Comparison of ENCODE assay signal across 9 mouse cellular contexts in genomic region chr19:8725081-8725613, GRCm38 (mm10). TPM values are rescaled to one million over a fixed set of nuclear protein-coding genes. Genes with fewer than 3 reads are reported as not detected.
DNase-seq lines count a peak whose midpoint lies in the region; ATAC-seq and TF ChIP-seq lines count a peak whose summit lies in the region.
"Had no signal": no experiment of that assay in that cellular context is flagged by ENCODE, and none has a peak within 500 bp of the region (broad histone marks: within the 10 kb centered on the region; RNA-seq: fewer than 3 reads in every experiment).

No protein-coding gene starts in this region.

- no peak for TF ChIP-seq CTCF in MEL (IDR thresholded peaks at IDR 0.05 in 2 of 3, conservative IDR thresholded peaks at IDR 0.05 in 1 of 3; ENCODE audit: control insufficient read depth in 1 of 3, insufficient read depth in 1 of 3, low read depth in 2 of 3, low read length in 3 of 3, poor library complexity in 1 of 3, severe bottlenecking in 1 of 3)

- H3K36me3 ChIP-seq in heart, embryonic 10.5 days = peaks cover 31% of the 10 kb centered on the region
- H3K36me3 ChIP-seq in MEL (ENCODE audit: control insufficient read depth in 1 of 2, insufficient read depth in 2 of 2, low read length in 2 of 2) = peaks cover 12 to 22% of the 10 kb centered on the region in 2 experiments
- peaks cover 31% of the 10 kb centered on the region for H3K36me3 ChIP-seq in hindbrain, embryonic 14.5 days (replicated peaks; ENCODE audit: control insufficient read depth, insufficient read depth)
- peaks cover 22% of the 10 kb centered on the region for H3K36me3 ChIP-seq in midbrain, embryonic 12.5 days

- 0 out of 4 replicates have a peak, but pooled peaks of 1 of the 2 experiments have one; percentile 14 for TF ChIP-seq EP300 in MEL (IDR thresholded peaks at IDR 0.05; ENCODE audit: low read depth in 1 of 2, low read length in 2 of 2)

- TF ChIP-seq RAD21 in MEL (IDR thresholded peaks at IDR 0.05; ENCODE audit: low read depth, low read length) = no peak

- 64% methylated on average over 4 of the region's 4 CpGs for WGBS in heart, embryonic 10.5 days
- 51% methylated on average over 4 of the region's 4 CpGs for WGBS in hindbrain, embryonic 14.5 days
- WGBS in midbrain, embryonic 12.5 days = 61% methylated on average over 4 of the region's 4 CpGs

- peaks cover 11% of the 10 kb centered on the region for H3K4me1 ChIP-seq in heart, embryonic 10.5 days
- peaks cover 0 to 7% of the 10 kb centered on the region in 2 experiments; a peak in 1 of 4 replicates for H3K4me1 ChIP-seq in MEL (ENCODE audit: control insufficient read depth in 1 of 2, insufficient read depth in 2 of 2, low read length in 2 of 2)
- H3K4me1 ChIP-seq in hindbrain, embryonic 14.5 days (replicated peaks; ENCODE audit: control insufficient read depth, insufficient read depth, low read length) = peaks cover 28% of the 10 kb centered on the region
- H3K4me1 ChIP-seq in midbrain, embryonic 12.5 days = peaks cover 33% of the 10 kb centered on the region

- peak overlapping the region; percentile 69 for H3K4me3 ChIP-seq in heart, embryonic 10.5 days
- peak overlapping the region; percentile 59 to 95 for H3K4me3 ChIP-seq in MEL (ENCODE audit: control insufficient read depth in 1 of 2, insufficient read depth in 1 of 2, low read depth in 2 of 2, low read length in 2 of 2)
- peak overlapping the region; percentile 67 for H3K4me3 ChIP-seq in hindbrain, embryonic 14.5 days (replicated peaks; ENCODE audit: low read length)
- H3K4me3 ChIP-seq in midbrain, embryonic 12.5 days = peak overlapping the region; percentile 82

- peak; percentile 15 to 31; a peak in 1 of 4 replicates for TF ChIP-seq POLR2A in MEL (IDR thresholded peaks at IDR 0.05; ENCODE audit: control insufficient read depth in 1 of 2, insufficient read depth in 1 of 2, low read depth in 1 of 2, low read length in 2 of 2, poor library complexity in 1 of 2)

- no peak overlapping the region for H3K27ac ChIP-seq in heart, embryonic 10.5 days
- peak overlapping the region; percentile 97 for H3K27ac ChIP-seq in MEL (ENCODE audit: control insufficient read depth, low read depth, low read length)
- no peak overlapping the region for H3K27ac ChIP-seq in hindbrain, embryonic 14.5 days
- H3K27ac ChIP-seq in midbrain, embryonic 12.5 days (replicated peaks) = no peak overlapping the region

- H3K9me3 ChIP-seq in heart, embryonic 10.5 days = no peaks in the 10 kb centered on the region
- no peaks in the 10 kb centered on the region for H3K9me3 ChIP-seq in MEL (replicated peaks; ENCODE audit: insufficient read depth, low read length)
- no peaks in the 10 kb centered on the region for H3K9me3 ChIP-seq in hindbrain, embryonic 14.5 days (ENCODE audit: control insufficient read depth, low read length)
- H3K9me3 ChIP-seq in midbrain, embryonic 12.5 days = no peaks in the 10 kb centered on the region

- no peak for ATAC-seq in hindbrain, embryonic 14.5 days (ENCODE audit: low FRiP score)
- ATAC-seq in midbrain, embryonic 12.5 days (ENCODE audit: low FRiP score, low read depth) = no peak
- ATAC-seq in megakaryocyte-erythroid progenitor cell, adult 5-6 weeks (replicated peaks; ENCODE audit: low FRiP score, low TSS enrichment, poor library complexity, severe bottlenecking) = no peak

- peaks cover 36% of the 10 kb centered on the region for H3K79me2 ChIP-seq in MEL (ENCODE audit: control insufficient read depth, insufficient read depth, low read length, poor library complexity)

- no peaks in the 10 kb centered on the region for H3K27me3 ChIP-seq in heart, embryonic 10.5 days (ENCODE audit: insufficient read depth, poor library complexity, severe bottlenecking)
- no peaks in the 10 kb centered on the region for H3K27me3 ChIP-seq in MEL (ENCODE audit: control insufficient read depth in 1 of 2, insufficient read depth in 2 of 2, low read length in 2 of 2)
- no peaks in the 10 kb centered on the region for H3K27me3 ChIP-seq in hindbrain, embryonic 14.5 days (ENCODE audit: control insufficient read depth, insufficient read depth, low read length)
- no peaks in the 10 kb centered on the region for H3K27me3 ChIP-seq in midbrain, embryonic 12.5 days

- no peak for DNase-seq in heart, embryonic 10.5 days (ENCODE audit: low spot score)
- no peak for DNase-seq in heart, postnatal 4 days
- DNase-seq in MEL (ENCODE audit: low read depth, low spot score) = no peak
- no peak for DNase-seq in hindbrain, embryonic 14.5 days (ENCODE audit: low spot score)
- DNase-seq in ovary, adult 18-20 months (ENCODE audit: low spot score) = no peak
- no peak for DNase-seq in right cerebral cortex, adult 18-20 months
- DNase-seq: adrenal gland, adult 2 months had no signal

- H3K9ac ChIP-seq in MEL (ENCODE audit: control insufficient read depth, low read depth, low read length, poor library complexity, severe bottlenecking) = peak overlapping the region; percentile 97
- peak overlapping the region; percentile 88 for H3K9ac ChIP-seq in hindbrain, embryonic 14.5 days
- peak overlapping the region; percentile 96 for H3K9ac ChIP-seq in midbrain, embryonic 12.5 days (replicated peaks)

- peak overlapping the region; percentile 84 for H3K4me2 ChIP-seq in hindbrain, embryonic 14.5 days (replicated peaks)
- H3K4me2 ChIP-seq in midbrain, embryonic 12.5 days (replicated peaks) = peak overlapping the region; percentile 78

TF ChIP-seq in MEL, 35 proteins besides CTCF, POLR2A, EP300 and RAD21 (continues in another document):
- TF ChIP-seq POLR2AphosphoS2 (IDR thresholded peaks at IDR 0.05; ENCODE audit: low read length) (peak; percentile 9; the same call in 1 of the 2 replicates), MYB (IDR thresholded peaks at IDR 0.05; ENCODE audit: low read depth, low read length) (peak; percentile 41; the same call in 1 of the 2 replicates), ZMIZ1 (IDR thresholded peaks at IDR 0.05; ENCODE audit: low read depth, low read length) (peak; percentile 57; the same call in 1 of the 2 replicates)

RNA-seq across cellular contexts. Expression of gene Slc3a2, which starts 2.0 kb away (rescaled TPM):
- polyA plus RNA-seq in heart, embryonic 10.5 days (2016; fragmentation: Nextera tagmentation; extraction: Ambion mirVana) = 91.8 and 104 TPM in 2 replicates
- 10 to 100 TPM; 62.4 to 66.3 TPM for total RNA-seq in heart, postnatal 4 days (2021)
- 164 and 253 TPM in 2 replicates for total RNA-seq in MEL (2012; rRNA removed)
- polyA plus RNA-seq in MEL (2012; ENCODE audit: insufficient read depth in 1 of 2, insufficient read length in 2 of 2, low read depth in 1 of 2, low replicate concordance in 2 of 2, missing spikeins in 1 of 2) = 100 to 1,000 TPM; 428 to 670 TPM
- polyA plus RNA-seq in hindbrain, embryonic 14.5 days (2014; fragmentation: Nextera tagmentation; extraction: Ambion mirVana) = 161 and 174 TPM in 2 replicates
- polyA plus RNA-seq in midbrain, embryonic 12.5 days (2016; fragmentation: Nextera tagmentation; extraction: Ambion mirVana) = 138 and 150 TPM in 2 replicates
- total RNA-seq in megakaryocyte-erythroid progenitor cell, adult 5-6 weeks (2014; fragmentation: Nextera tagmentation) = 67.5 and 74.7 TPM in 2 replicates
- total RNA-seq in megakaryocyte-erythroid progenitor cell, adult 5-6 weeks (2017) = 70.1 and 93.9 TPM in 2 replicates

RNA-seq across cellular contexts. Expression of gene Wdr74, which starts 10.5 kb away (rescaled TPM):
- 76.6 and 101 TPM in 2 replicates for polyA plus RNA-seq in heart, embryonic 10.5 days (2016; fragmentation: Nextera tagmentation; extraction: Ambion mirVana)
- 10 to 100 TPM; 30.3 to 31.1 TPM for total RNA-seq in heart, postnatal 4 days (2021)
- 158 and 208 TPM in 2 replicates for total RNA-seq in MEL (2012; rRNA removed)
- polyA plus RNA-seq in MEL (2012; ENCODE audit: insufficient read depth in 1 of 2, insufficient read length in 2 of 2, low read depth in 1 of 2, low replicate concordance in 2 of 2, missing spikeins in 1 of 2) = 100 to 1,000 TPM; 208 to 803 TPM
- polyA plus RNA-seq in hindbrain, embryonic 14.5 days (2014; fragmentation: Nextera tagmentation; extraction: Ambion mirVana) = 80.7 and 80.8 TPM in 2 replicates
- polyA plus RNA-seq in midbrain, embryonic 12.5 days (2016; fragmentation: Nextera tagmentation; extraction: Ambion mirVana) = 78.5 and 80.7 TPM in 2 replicates
- 193 and 207 TPM in 2 replicates for total RNA-seq in megakaryocyte-erythroid progenitor cell, adult 5-6 weeks (2014; fragmentation: Nextera tagmentation)
- total RNA-seq in megakaryocyte-erythroid progenitor cell, adult 5-6 weeks (2017) = 142 TPM in 2 replicates

RNA-seq across cellular contexts. Expression of gene 1700092M07Rik, which starts 15.4 kb away (rescaled TPM):
- 1.6 and 2.1 TPM in 2 replicates for polyA plus RNA-seq in heart, embryonic 10.5 days (2016; fragmentation: Nextera tagmentation; extraction: Ambion mirVana)
- not detected for total RNA-seq in heart, postnatal 4 days (2021)
- total RNA-seq in MEL (2012; rRNA removed) = 3.0 and 3.3 TPM in 2 replicates
- 1 to 10 TPM in 1 of 2 experiments, not detected in 1; 4.3 TPM for polyA plus RNA-seq in MEL (2012; ENCODE audit: insufficient read depth in 1 of 2, insufficient read length in 2 of 2, low read depth in 1 of 2, low replicate concordance in 2 of 2, missing spikeins in 1 of 2)
- polyA plus RNA-seq in hindbrain, embryonic 14.5 days (2014; fragmentation: Nextera tagmentation; extraction: Ambion mirVana) = 0.84 and 0.90 TPM in 2 replicates
- 3.3 and 4.5 TPM in 2 replicates for polyA plus RNA-seq in midbrain, embryonic 12.5 days (2016; fragmentation: Nextera tagmentation; extraction: Ambion mirVana)
- total RNA-seq in megakaryocyte-erythroid progenitor cell, adult 5-6 weeks (2014; fragmentation: Nextera tagmentation) = 2.0 TPM in 1 of 2 replicates, not detected in the other
- total RNA-seq in megakaryocyte-erythroid progenitor cell, adult 5-6 weeks (2017) = 3.8 and 6.5 TPM in 2 replicates
- polyA plus RNA-seq: adrenal gland, adult 2 months had no signal

RNA-seq across cellular contexts. Expression of gene Stx5a, which starts 16.1 kb away (rescaled TPM):
- polyA plus RNA-seq in heart, embryonic 10.5 days (2016; fragmentation: Nextera tagmentation; extraction: Ambion mirVana) = 83.1 and 91.1 TPM in 2 replicates
- 10 to 100 TPM; 43.4 to 48.5 TPM for total RNA-seq in heart, postnatal 4 days (2021)
- 27.5 and 28.7 TPM in 2 replicates for total RNA-seq in MEL (2012; rRNA removed)
- polyA plus RNA-seq in MEL (2012; ENCODE audit: insufficient read depth in 1 of 2, insufficient read length in 2 of 2, low read depth in 1 of 2, low replicate concordance in 2 of 2, missing spikeins in 1 of 2) = 10 to 100 TPM in 1 of 2 experiments, not detected in 1; 50.0 TPM
- polyA plus RNA-seq in hindbrain, embryonic 14.5 days (2014; fragmentation: Nextera tagmentation; extraction: Ambion mirVana) = 102 and 103 TPM in 2 replicates
- polyA plus RNA-seq in midbrain, embryonic 12.5 days (2016; fragmentation: Nextera tagmentation; extraction: Ambion mirVana) = 121 and 127 TPM in 2 replicates
- 74.7 and 80.4 TPM in 2 replicates for total RNA-seq in megakaryocyte-erythroid progenitor cell, adult 5-6 weeks (2014; fragmentation: Nextera tagmentation)
- 35.5 and 43.5 TPM in 2 replicates for total RNA-seq in megakaryocyte-erythroid progenitor cell, adult 5-6 weeks (2017)

RNA-seq across cellular contexts. Expression of gene Nxf1, which starts 31.7 kb away (rescaled TPM):
- polyA plus RNA-seq in heart, embryonic 10.5 days (2016; fragmentation: Nextera tagmentation; extraction: Ambion mirVana) = 156 and 193 TPM in 2 replicates
- total RNA-seq in heart, postnatal 4 days (2021) = 10 to 100 TPM; 82.1 to 86.1 TPM
- total RNA-seq in MEL (2012; rRNA removed) = 107 and 122 TPM in 2 replicates
- 100 to 1,000 TPM; 231 to 296 TPM for polyA plus RNA-seq in MEL (2012; ENCODE audit: insufficient read depth in 1 of 2, insufficient read length in 2 of 2, low read depth in 1 of 2, low replicate concordance in 2 of 2, missing spikeins in 1 of 2)
- 120 and 125 TPM in 2 replicates for polyA plus RNA-seq in hindbrain, embryonic 14.5 days (2014; fragmentation: Nextera tagmentation; extraction: Ambion mirVana)
- polyA plus RNA-seq in midbrain, embryonic 12.5 days (2016; fragmentation: Nextera tagmentation; extraction: Ambion mirVana) = 210 and 224 TPM in 2 replicates
- 365 and 530 TPM in 2 replicates for total RNA-seq in megakaryocyte-erythroid progenitor cell, adult 5-6 weeks (2014; fragmentation: Nextera tagmentation)
- 100 and 161 TPM in 2 replicates for total RNA-seq in megakaryocyte-erythroid progenitor cell, adult 5-6 weeks (2017)
